Comparison of ENCODE assay signal across 11 mouse cellular contexts in the genomic region with DNA sequence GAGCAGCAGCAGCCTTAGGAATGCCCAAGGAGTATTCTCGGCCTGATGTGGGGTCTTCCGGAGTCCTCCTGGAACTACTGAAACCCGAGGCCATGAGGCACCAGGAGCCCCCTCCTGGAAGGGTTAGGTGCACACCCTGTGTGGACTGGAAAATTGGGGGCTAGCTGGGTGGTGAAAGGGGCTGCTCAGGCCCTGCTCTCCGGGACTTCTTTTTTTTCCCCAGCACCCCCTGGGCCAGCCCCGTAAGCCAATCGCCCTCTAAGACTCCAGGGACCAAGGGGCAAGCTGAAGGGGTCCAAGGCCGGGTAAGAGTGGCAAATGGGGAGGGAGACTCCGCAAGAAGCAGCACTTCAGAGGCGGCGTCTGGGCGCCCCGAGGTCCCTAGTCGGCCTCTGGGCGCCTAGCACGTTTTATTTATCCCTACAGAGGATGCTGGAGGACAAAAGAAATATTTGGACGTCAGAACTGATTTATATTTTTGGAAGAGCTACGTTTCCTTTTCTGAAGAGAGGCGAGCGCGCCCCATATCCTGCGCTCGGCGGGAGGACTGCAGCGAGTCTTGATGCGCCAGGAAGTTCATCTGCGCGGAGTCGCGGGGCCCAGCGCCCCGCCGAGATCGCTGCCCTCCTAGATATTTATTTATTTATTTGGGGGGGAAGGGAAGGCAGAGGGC. TPM values are rescaled to one million over a fixed set of nuclear protein-coding genes. Genes with fewer than 3 reads are reported as not detected.
A peak's percentile ranks its signal among the peaks of the same experiment; 100 is the strongest.
DNase-seq lines count a peak whose midpoint lies in the region; ATAC-seq and TF ChIP-seq lines count a peak whose summit lies in the region.
"Had no signal": no experiment of that assay in that cellular context is flagged by ENCODE, and none has a peak within 500 bp of the region (broad histone marks: within the 10 kb centered on the region; RNA-seq: fewer than 3 reads in every experiment).

No protein-coding gene starts in this region.

- H3K4me3 ChIP-seq in forebrain, postnatal 0 days (ENCODE audit: low read depth, low read length), result no peak overlapping the region
- no peak overlapping the region for H3K4me3 ChIP-seq in forebrain, embryonic 16.5 days (replicated peaks; ENCODE audit: low read length)
- H3K4me3 ChIP-seq in limb, embryonic 12.5 days (replicated peaks), result peak overlapping the region; percentile 11
- H3K4me3 ChIP-seq in stomach, embryonic 16.5 days (replicated peaks; ENCODE audit: low read length), result peak overlapping the region; percentile 53
- H3K4me3 ChIP-seq: midbrain, embryonic 12.5 days had no signal

- H3K9ac ChIP-seq in forebrain, postnatal 0 days, result no peak overlapping the region
- no peak overlapping the region for H3K9ac ChIP-seq in forebrain, embryonic 16.5 days (replicated peaks; ENCODE audit: low read depth, low read length)
- no peak overlapping the region for H3K9ac ChIP-seq in limb, embryonic 12.5 days (replicated peaks)
- peak overlapping the region; percentile 62 for H3K9ac ChIP-seq in stomach, embryonic 16.5 days (ENCODE audit: low read length)
- H3K9ac ChIP-seq: midbrain, embryonic 12.5 days had no signal

- ATAC-seq in forebrain, postnatal 0 days, result no peak
- no peak for ATAC-seq in forebrain, embryonic 16.5 days
- ATAC-seq in limb, embryonic 12.5 days (ENCODE audit: insufficient number of reproducible peaks, insufficient read depth, low FRiP score, low TSS enrichment, low read depth), result no peak
- ATAC-seq in stomach, embryonic 16.5 days (ENCODE audit: insufficient read depth, low FRiP score), result no peak
- no peak for ATAC-seq in activated CD4-positive, CD25-positive, alpha-beta regulatory T cell, adult 4 months

- peak overlapping the region; percentile 20; the same call in 1 of the 2 replicates for H3K4me2 ChIP-seq in forebrain, postnatal 0 days (ENCODE audit: low read depth)
- H3K4me2 ChIP-seq in forebrain, embryonic 16.5 days (ENCODE audit: low read length), result no peak overlapping the region; the same call in 1 of the 2 replicates
- H3K4me2 ChIP-seq in limb, embryonic 12.5 days, result peak overlapping the region; percentile 39
- peak overlapping the region; percentile 86 for H3K4me2 ChIP-seq in stomach, embryonic 16.5 days (ENCODE audit: low read depth, low read length)
- H3K4me2 ChIP-seq: midbrain, embryonic 12.5 days had no signal

- no peak for DNase-seq in forebrain, postnatal 0 days
- peak; percentile 50 for DNase-seq in lung, postnatal 10 days
- DNase-seq in lung, postnatal 14 days, result no peak
- DNase-seq in thymus, postnatal 14 days, result no peak
- DNase-seq: cerebellum, postnatal 14 days; gastrocnemius, postnatal 10 days had no signal

- TF ChIP-seq CTCF in forebrain, postnatal 0 days (IDR thresholded peaks at IDR 0.05; ENCODE audit: low read depth), result no peak

- peaks cover 94% of the 10 kb centered on the region for H3K27me3 ChIP-seq in forebrain, postnatal 0 days (ENCODE audit: insufficient read depth, low read length)
- peaks cover 85% of the 10 kb centered on the region for H3K27me3 ChIP-seq in forebrain, embryonic 16.5 days (replicated peaks; ENCODE audit: control insufficient read depth, insufficient read depth, low read length)
- peaks cover 96% of the 10 kb centered on the region for H3K27me3 ChIP-seq in limb, embryonic 12.5 days
- H3K27me3 ChIP-seq in stomach, embryonic 16.5 days (ENCODE audit: control insufficient read depth, insufficient read depth, low read length), result peaks cover 53% of the 10 kb centered on the region

- H3K36me3 ChIP-seq in forebrain, postnatal 0 days (ENCODE audit: insufficient read depth), result no peaks in the 10 kb centered on the region
- H3K36me3 ChIP-seq in forebrain, embryonic 16.5 days (ENCODE audit: control insufficient read depth, insufficient read depth), result no peaks in the 10 kb centered on the region
- H3K36me3 ChIP-seq in limb, embryonic 12.5 days, result no peaks in the 10 kb centered on the region
- H3K36me3 ChIP-seq in stomach, embryonic 16.5 days (ENCODE audit: control insufficient read depth, insufficient read depth, low read length), result no peaks in the 10 kb centered on the region
- H3K36me3 ChIP-seq: midbrain, embryonic 12.5 days had no signal

- H3K4me1 ChIP-seq in forebrain, postnatal 0 days (ENCODE audit: insufficient read depth), result no peaks in the 10 kb centered on the region
- peaks cover 15% of the 10 kb centered on the region for H3K4me1 ChIP-seq in forebrain, embryonic 16.5 days (replicated peaks; ENCODE audit: control insufficient read depth, insufficient read depth, low read length)
- H3K4me1 ChIP-seq in limb, embryonic 12.5 days (replicated peaks), result peaks cover 28% of the 10 kb centered on the region
- H3K4me1 ChIP-seq in stomach, embryonic 16.5 days (ENCODE audit: control insufficient read depth, insufficient read depth, low read length), result peaks cover 8% of the 10 kb centered on the region

- no peak overlapping the region for H3K27ac ChIP-seq in forebrain, postnatal 0 days (ENCODE audit: low read depth, low read length)
- H3K27ac ChIP-seq in forebrain, embryonic 16.5 days (ENCODE audit: low read length), result no peak overlapping the region
- no peak overlapping the region for H3K27ac ChIP-seq in limb, embryonic 12.5 days
- H3K27ac ChIP-seq in stomach, embryonic 16.5 days (ENCODE audit: low read length), result no peak overlapping the region
- H3K27ac ChIP-seq: midbrain, embryonic 12.5 days had no signal

- H3K9me3 ChIP-seq in forebrain, postnatal 0 days (ENCODE audit: low read length), result no peaks in the 10 kb centered on the region
- no peaks in the 10 kb centered on the region for H3K9me3 ChIP-seq in forebrain, embryonic 16.5 days (ENCODE audit: control insufficient read depth, low read length)
- H3K9me3 ChIP-seq in limb, embryonic 12.5 days, result no peaks in the 10 kb centered on the region
- H3K9me3 ChIP-seq in stomach, embryonic 16.5 days (replicated peaks; ENCODE audit: control insufficient read depth, low read length), result no peaks in the 10 kb centered on the region
- H3K9me3 ChIP-seq: midbrain, embryonic 12.5 days had no signal

- WGBS in forebrain, postnatal 0 days, result 3% methylated on average over 33 of the region's 33 CpGs
- 2% methylated on average over 33 of the region's 33 CpGs for WGBS in forebrain, embryonic 16.5 days
- WGBS in limb, embryonic 12.5 days, result under 1% methylated on average over 33 of the region's 33 CpGs
- WGBS in stomach, embryonic 16.5 days, result 6% methylated on average over 33 of the region's 33 CpGs

RNA-seq across cellular contexts. Expression of gene Foxf2, which starts 5.7 kb away (rescaled TPM):
- 4.6 and 7.8 TPM in 2 replicates for total RNA-seq in forebrain, postnatal 0 days (2014; rRNA removed)
- 4.1 and 5.7 TPM in 2 replicates for polyA plus RNA-seq in forebrain, postnatal 0 days (2015; fragmentation: Nextera tagmentation; extraction: Ambion mirVana)
- 4.3 and 5.0 TPM in 2 replicates for polyA plus RNA-seq in forebrain, embryonic 16.5 days (2015; fragmentation: Nextera tagmentation; extraction: Ambion mirVana)
- 0.64 and 0.97 TPM in 2 replicates for polyA plus RNA-seq in limb, embryonic 12.5 days (2016; fragmentation: Nextera tagmentation; extraction: Ambion mirVana)
- polyA plus RNA-seq in stomach, embryonic 16.5 days (2015; fragmentation: Nextera tagmentation; extraction: Ambion mirVana), result 11.9 and 12.2 TPM in 2 replicates
- polyA plus RNA-seq in activated CD4-positive, CD25-positive, alpha-beta regulatory T cell, adult 4 months (2017; shearing (Covaris generic)), result not detected
- total RNA-seq: gastrocnemius, postnatal 10 days had no signal

Comparison
In these comparisons a context has a peak if more than half of its experiments do, and no peak if none do; other contexts are left out.
1. H3K4me3 ChIP-seq: peak in limb, embryonic 12.5 days (single experiment) and stomach, embryonic 16.5 days (single experiment); none in forebrain, postnatal 0 days (single experiment) and forebrain, embryonic 16.5 days (single experiment).